Mouse (Mus musculus): ENCODE data around the gene Bhlhe40. TPM values are rescaled to one million over a fixed set of nuclear protein-coding genes. Genes with fewer than 3 reads are reported as not detected.

Gene Bhlhe40
- total and polyA plus RNA-seq, 3 experiments, result 15.9 to 21.6 TPM; not detected in 1

DNA sequence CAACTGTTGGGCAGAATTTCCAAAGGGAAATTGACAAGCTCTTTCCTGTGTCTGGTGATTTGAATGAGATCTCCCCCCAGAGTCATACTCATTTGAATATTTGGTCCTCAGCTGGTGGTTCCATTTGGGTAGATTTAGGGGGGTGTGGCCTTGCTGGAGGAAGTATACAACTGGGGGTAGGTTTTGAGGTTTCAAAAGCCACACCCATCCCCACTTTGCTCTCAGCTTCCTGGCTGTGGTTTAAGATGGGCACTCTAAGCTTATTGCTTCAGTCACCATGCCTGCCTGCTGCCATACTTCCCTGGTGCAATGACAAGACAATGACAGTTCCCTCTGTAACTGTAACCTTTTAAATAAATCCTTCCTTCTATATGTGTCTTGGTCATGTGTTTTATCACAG, 29.7 kb upstream of the Bhlhe40 start:
- Histone ChIP-seq H3K27ac (ENCODE audit: control insufficient read depth, low read depth, low read length) (no peak overlapping the region), H3K36me3 (ENCODE audit: control insufficient read depth in 1 of 2, insufficient read depth in 2 of 2, low read length in 2 of 2) (no peaks in the 10 kb centered on the region; a peak in 1 of 4 replicates), H3K27me3 (ENCODE audit: control insufficient read depth in 1 of 2, insufficient read depth in 2 of 2, low read length in 2 of 2) (no peaks in the 10 kb centered on the region), H3K9ac (ENCODE audit: control insufficient read depth, low read depth, low read length, poor library complexity, severe bottlenecking) (no peak overlapping the region), H3K4me1 (ENCODE audit: control insufficient read depth in 1 of 2, insufficient read depth in 2 of 2, low read length in 2 of 2) (no peaks in the 10 kb centered on the region; a peak in 1 of 4 replicates), H3K4me3 (ENCODE audit: control insufficient read depth in 1 of 2, insufficient read depth in 1 of 2, low read depth in 2 of 2, low read length in 2 of 2) (no peak overlapping the region), H3K9me3 (replicated peaks; ENCODE audit: insufficient read depth, low read length) (no peaks in the 10 kb centered on the region), H3K79me2 (ENCODE audit: control insufficient read depth, insufficient read depth, low read length, poor library complexity) (no peaks in the 10 kb centered on the region)
- no peak for TF ChIP-seq HCFC1 (IDR thresholded peaks at IDR 0.05; ENCODE audit: low read depth, low read length)
- TF ChIP-seq BHLHE40 (IDR thresholded peaks at IDR 0.05; ENCODE audit: borderline replicate concordance, low read depth, low read length), result no peak
- no peak for TF ChIP-seq ZKSCAN1 (IDR thresholded peaks at IDR 0.05; ENCODE audit: low read depth, low read length)
- no peak for TF ChIP-seq E2F4 (IDR thresholded peaks at IDR 0.05; ENCODE audit: borderline replicate concordance, low read depth, low read length)
- no peak for TF ChIP-seq GABPA (IDR thresholded peaks at IDR 0.05; ENCODE audit: low read depth, low read length)
- TF ChIP-seq EP300 (IDR thresholded peaks at IDR 0.05; ENCODE audit: low read depth in 1 of 2, low read length in 2 of 2), result no peak
- TF ChIP-seq MAX (IDR thresholded peaks at IDR 0.05; ENCODE audit: low read length), result no peak
- no peak for TF ChIP-seq UBTF (IDR thresholded peaks at IDR 0.05; ENCODE audit: borderline replicate concordance, insufficient read depth, low read depth, low read length)
- no peak for TF ChIP-seq SIN3A (IDR thresholded peaks at IDR 0.05; ENCODE audit: low read length)
- no peak for TF ChIP-seq RAD21 (IDR thresholded peaks at IDR 0.05; ENCODE audit: low read depth, low read length)
- no peak for TF ChIP-seq SMC3 (IDR thresholded peaks at IDR 0.05; ENCODE audit: low read depth, low read length)
- TF ChIP-seq USF2 (IDR thresholded peaks at IDR 0.05; ENCODE audit: borderline replicate concordance in 1 of 2, insufficient read depth in 1 of 2, low read depth in 1 of 2, low read length in 2 of 2), result no peak
- TF ChIP-seq CHD1 (IDR thresholded peaks at IDR 0.05; ENCODE audit: low read depth, low read length), result no peak
- DNase-seq (ENCODE audit: low read depth, low spot score), result peak; percentile 76

GRCm38 (mm10) chr6:108638157-108638833, 22.1 kb upstream of the Bhlhe40 start:
- peak; percentile 27 for DNase-seq (ENCODE audit: low read depth, low spot score)
- Histone ChIP-seq H3K4me3 (ENCODE audit: control insufficient read depth in 1 of 2, insufficient read depth in 1 of 2, low read depth in 2 of 2, low read length in 2 of 2) (no peak overlapping the region), H3K27ac (ENCODE audit: control insufficient read depth, low read depth, low read length) (no peak overlapping the region), H3K27me3 (ENCODE audit: control insufficient read depth in 1 of 2, insufficient read depth in 2 of 2, low read length in 2 of 2) (no peaks in the 10 kb centered on the region), H3K36me3 (ENCODE audit: control insufficient read depth in 1 of 2, insufficient read depth in 2 of 2, low read length in 2 of 2) (no peaks in the 10 kb centered on the region), H3K4me1 (ENCODE audit: control insufficient read depth in 1 of 2, insufficient read depth in 2 of 2, low read length in 2 of 2) (no peaks in the 10 kb centered on the region), H3K9ac (ENCODE audit: control insufficient read depth, low read depth, low read length, poor library complexity, severe bottlenecking) (no peak overlapping the region), H3K9me3 (replicated peaks; ENCODE audit: insufficient read depth, low read length) (no peaks in the 10 kb centered on the region), H3K79me2 (ENCODE audit: control insufficient read depth, insufficient read depth, low read length, poor library complexity) (no peaks in the 10 kb centered on the region)
- TF ChIP-seq SIN3A (IDR thresholded peaks at IDR 0.05; ENCODE audit: low read length) (no peak), SMC3 (IDR thresholded peaks at IDR 0.05; ENCODE audit: low read depth, low read length) (no peak), CHD1 (IDR thresholded peaks at IDR 0.05; ENCODE audit: low read depth, low read length) (no peak), MAZ (IDR thresholded peaks at IDR 0.05; ENCODE audit: low read depth, low read length) (no peak), CHD2 (IDR thresholded peaks at IDR 0.05; ENCODE audit: low read length) (no peak), TCF12 (IDR thresholded peaks at IDR 0.05; ENCODE audit: low read depth, low read length) (no peak), BHLHE40 (IDR thresholded peaks at IDR 0.05; ENCODE audit: borderline replicate concordance, low read depth, low read length) (no peak), E2F4 (IDR thresholded peaks at IDR 0.05; ENCODE audit: borderline replicate concordance, low read depth, low read length) (no peak), EP300 (IDR thresholded peaks at IDR 0.05; ENCODE audit: low read depth in 1 of 2, low read length in 2 of 2) (no peak), POLR2A (IDR thresholded peaks at IDR 0.05; ENCODE audit: control insufficient read depth in 1 of 2, insufficient read depth in 1 of 2, low read depth in 1 of 2, low read length in 2 of 2, poor library complexity in 1 of 2) (no peak), USF1 (IDR thresholded peaks at IDR 0.05; ENCODE audit: low read depth, low read length) (no peak), POLR2AphosphoS5 (IDR thresholded peaks at IDR 0.05; ENCODE audit: borderline replicate concordance, low read depth, low read length) (no peak), NRF1 (IDR thresholded peaks at IDR 0.05; ENCODE audit: insufficient read depth, low read depth, low read length, poor library complexity, severe bottlenecking) (no peak), MYC (IDR thresholded peaks at IDR 0.05; ENCODE audit: low read depth, low read length) (no peak), MYB (IDR thresholded peaks at IDR 0.05; ENCODE audit: low read depth, low read length) (no peak), ETS1 (IDR thresholded peaks at IDR 0.05; ENCODE audit: low read depth, low read length) (no peak), CTCF (IDR thresholded peaks at IDR 0.05 in 2 of 3, conservative IDR thresholded peaks at IDR 0.05 in 1 of 3; ENCODE audit: control insufficient read depth in 1 of 3, insufficient read depth in 1 of 3, low read depth in 2 of 3, low read length in 3 of 3, poor library complexity in 1 of 3, severe bottlenecking in 1 of 3) (no peak), TAL1 (IDR thresholded peaks at IDR 0.05; ENCODE audit: low read length) (no peak)
